Mouse (Mus musculus): ENCODE results near the gene Plgrkt. TPM values are rescaled to one million over a fixed set of nuclear protein-coding genes. Genes with fewer than 3 reads are reported as not detected.

Plgrkt gene
- polyA plus RNA-seq, 1 experiment from 2014 or later, result 50.6 TPM

DNA sequence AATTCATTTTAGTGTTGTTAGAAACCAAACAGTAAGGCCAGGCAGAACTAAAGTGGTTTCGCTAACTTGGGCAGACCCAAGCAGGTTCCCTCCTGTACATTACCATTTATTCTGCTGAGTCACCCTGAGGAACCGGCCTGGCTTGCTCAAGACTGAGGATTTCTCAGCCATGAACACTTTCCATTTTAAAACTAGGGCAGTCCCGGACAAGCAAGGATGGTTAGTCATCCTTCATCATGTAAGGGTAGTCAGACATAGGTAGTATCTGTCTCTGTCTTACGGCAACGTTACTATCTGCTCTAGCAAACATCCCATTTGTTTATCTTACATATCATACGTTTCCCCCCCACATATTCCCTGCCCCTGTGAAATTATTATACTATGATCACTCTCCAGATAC lies 17.8 kb upstream of the Plgrkt start:
- DNase-seq (ENCODE audit: low spot score), result no peak
- ATAC-seq, result no peak
- Histone ChIP-seq H3K27ac (ENCODE audit: low read length) (no peak overlapping the region), H3K4me3 (ENCODE audit: low read depth, low read length) (no peak overlapping the region), H3K9ac (replicated peaks; ENCODE audit: low read depth) (no peak overlapping the region), H3K9me3 (ENCODE audit: low read length) (no peaks in the 10 kb centered on the region), H3K36me3 (ENCODE audit: insufficient read depth, low read length) (no peaks in the 10 kb centered on the region), H3K4me1 (ENCODE audit: insufficient read depth, low read depth, low read length) (no peaks in the 10 kb centered on the region), H3K27me3 (replicated peaks; ENCODE audit: insufficient read depth, low read length) (no peaks in the 10 kb centered on the region), H3K4me2 (replicated peaks; ENCODE audit: low read depth, low read length) (no peak overlapping the region)
- TF ChIP-seq CTCF (IDR thresholded peaks at IDR 0.05) (no peak), EP300 (IDR thresholded peaks at IDR 0.05) (no peak)
- 64% methylated on average over 6 of the region's 6 CpGs for WGBS

GRCm38 (mm10) chr19:29384412-29384811 lies 17.2 kb upstream of the Plgrkt start:
- H3K4me3 ChIP-seq (ENCODE audit: low read depth, low read length), result no peak overlapping the region
- no peak for DNase-seq (ENCODE audit: low spot score)
- ATAC-seq, result no peak
- H3K36me3 ChIP-seq (ENCODE audit: insufficient read depth, low read length), result no peaks in the 10 kb centered on the region
- no peaks in the 10 kb centered on the region for H3K27me3 ChIP-seq (replicated peaks; ENCODE audit: insufficient read depth, low read length)
- no peak overlapping the region for H3K27ac ChIP-seq (ENCODE audit: low read length)
- H3K9me3 ChIP-seq (ENCODE audit: low read length), result no peaks in the 10 kb centered on the region
- no peak for TF ChIP-seq EP300 (IDR thresholded peaks at IDR 0.05)
- TF ChIP-seq CTCF (IDR thresholded peaks at IDR 0.05), result no peak
- WGBS, result 81% methylated on average over 9 of the region's 9 CpGs
- no peak overlapping the region for H3K4me2 ChIP-seq (replicated peaks; ENCODE audit: low read depth, low read length)
- no peak overlapping the region for H3K9ac ChIP-seq (replicated peaks; ENCODE audit: low read depth)
- H3K4me1 ChIP-seq (ENCODE audit: insufficient read depth, low read depth, low read length), result no peaks in the 10 kb centered on the region

- ATAC-seq (no peak), DNase-seq (ENCODE audit: low spot score) (no peak)
- no peak overlapping the region for H3K4me3 ChIP-seq (ENCODE audit: low read depth, low read length)
- no peaks in the 10 kb centered on the region for H3K9me3 ChIP-seq (ENCODE audit: low read length)
- no peaks in the 10 kb centered on the region for H3K4me1 ChIP-seq (ENCODE audit: insufficient read depth, low read depth, low read length)
- TF ChIP-seq CTCF (IDR thresholded peaks at IDR 0.05) (no peak), EP300 (IDR thresholded peaks at IDR 0.05) (no peak)
- H3K36me3 ChIP-seq (ENCODE audit: insufficient read depth, low read length), result no peaks in the 10 kb centered on the region
- H3K9ac ChIP-seq (replicated peaks; ENCODE audit: low read depth), result no peak overlapping the region
- H3K27me3 ChIP-seq (replicated peaks; ENCODE audit: insufficient read depth, low read length), result no peaks in the 10 kb centered on the region
- no peak overlapping the region for H3K27ac ChIP-seq (ENCODE audit: low read length)
- 88% methylated on average over 5 of the region's 5 CpGs for WGBS
- H3K4me2 ChIP-seq (replicated peaks; ENCODE audit: low read depth, low read length), result no peak overlapping the region
These were observed 16.2 kb upstream of the Plgrkt start for GRCm38 (mm10) chr19:29383368-29383767.

GRCm38 (mm10) chr19:29379839-29380603 lies 12.8 kb upstream of the Plgrkt start:
- no peak overlapping the region for H3K27ac ChIP-seq (ENCODE audit: low read length)
- TF ChIP-seq EP300 (IDR thresholded peaks at IDR 0.05), result no peak
- TF ChIP-seq CTCF (IDR thresholded peaks at IDR 0.05), result no peak
- ATAC-seq (no peak), DNase-seq (ENCODE audit: low spot score) (no peak)
- no peaks in the 10 kb centered on the region for H3K36me3 ChIP-seq (ENCODE audit: insufficient read depth, low read length)
- no peak overlapping the region for H3K9ac ChIP-seq (replicated peaks; ENCODE audit: low read depth)
- H3K4me1 ChIP-seq (ENCODE audit: insufficient read depth, low read depth, low read length), result no peaks in the 10 kb centered on the region
- WGBS, result 81% methylated on average over 14 of the region's 14 CpGs
- H3K4me3 ChIP-seq (ENCODE audit: low read depth, low read length), result no peak overlapping the region
- H3K27me3 ChIP-seq (replicated peaks; ENCODE audit: insufficient read depth, low read length), result no peaks in the 10 kb centered on the region
- H3K4me2 ChIP-seq (replicated peaks; ENCODE audit: low read depth, low read length), result no peak overlapping the region
- no peaks in the 10 kb centered on the region for H3K9me3 ChIP-seq (ENCODE audit: low read length)

GRCm38 (mm10) chr19:29376382-29376781 lies 9.2 kb upstream of the Plgrkt start:
- 0 out of 2 replicates have a peak, but pooled peaks cover 5% of the 10 kb centered on the region for H3K4me1 ChIP-seq (ENCODE audit: insufficient read depth, low read depth, low read length)
- no peaks in the 10 kb centered on the region for H3K9me3 ChIP-seq (ENCODE audit: low read length)
- H3K27me3 ChIP-seq (replicated peaks; ENCODE audit: insufficient read depth, low read length), result no peaks in the 10 kb centered on the region
- TF ChIP-seq CTCF (IDR thresholded peaks at IDR 0.05) (no peak), EP300 (IDR thresholded peaks at IDR 0.05) (no peak)
- H3K4me2 ChIP-seq (replicated peaks; ENCODE audit: low read depth, low read length), result no peak overlapping the region
- no peak overlapping the region for H3K27ac ChIP-seq (ENCODE audit: low read length)
- no peak overlapping the region for H3K9ac ChIP-seq (replicated peaks; ENCODE audit: low read depth)
- H3K36me3 ChIP-seq (ENCODE audit: insufficient read depth, low read length), result no peaks in the 10 kb centered on the region
- H3K4me3 ChIP-seq (ENCODE audit: low read depth, low read length), result no peak overlapping the region
- 79% methylated on average over 3 of the region's 3 CpGs for WGBS
- ATAC-seq (no peak), DNase-seq (ENCODE audit: low spot score) (no peak)

GRCm38 (mm10) chr19:29374947-29375346 lies 7.8 kb upstream of the Plgrkt start:
- H3K4me1 ChIP-seq (ENCODE audit: insufficient read depth, low read depth, low read length), result 0 out of 2 replicates have a peak, but pooled peaks cover 5% of the 10 kb centered on the region
- ATAC-seq (no peak), DNase-seq (ENCODE audit: low spot score) (no peak)
- H3K27me3 ChIP-seq (replicated peaks; ENCODE audit: insufficient read depth, low read length), result no peaks in the 10 kb centered on the region
- H3K9ac ChIP-seq (replicated peaks; ENCODE audit: low read depth), result no peak overlapping the region
- H3K27ac ChIP-seq (ENCODE audit: low read length), result no peak overlapping the region
- TF ChIP-seq EP300 (IDR thresholded peaks at IDR 0.05) (no peak), CTCF (IDR thresholded peaks at IDR 0.05) (no peak)
- no peak overlapping the region for H3K4me2 ChIP-seq (replicated peaks; ENCODE audit: low read depth, low read length)
- H3K36me3 ChIP-seq (ENCODE audit: insufficient read depth, low read length), result no peaks in the 10 kb centered on the region
- no peak overlapping the region for H3K4me3 ChIP-seq (ENCODE audit: low read depth, low read length)
- WGBS, result 89% methylated on average over 9 of the region's 9 CpGs
- no peaks in the 10 kb centered on the region for H3K9me3 ChIP-seq (ENCODE audit: low read length)

Data from lung, postnatal 0 days (tissue).